8 mouse cellular contexts compared by ENCODE assay signal in the genomic region with DNA sequence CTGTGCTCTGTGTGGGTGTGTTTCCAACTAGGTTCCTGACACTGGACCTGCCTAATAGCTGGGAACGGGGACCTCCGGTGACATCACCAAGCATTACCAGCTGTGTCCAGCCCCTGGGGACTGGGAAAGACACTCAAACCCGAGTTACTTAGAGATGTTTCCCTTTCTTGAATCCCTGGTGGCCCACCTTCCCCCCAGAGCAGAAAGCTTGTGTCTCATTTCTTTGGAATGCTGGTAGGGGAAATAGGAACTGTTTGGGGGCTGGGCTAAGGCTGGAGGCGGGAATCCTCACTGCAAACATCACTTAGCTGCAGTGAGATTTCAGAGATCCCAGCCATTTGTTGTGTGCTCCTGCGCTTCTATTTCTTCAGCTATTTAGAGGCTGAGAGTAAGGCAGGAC. TPM values are rescaled to one million over a fixed set of nuclear protein-coding genes. Genes with fewer than 3 reads are reported as not detected.
A peak's percentile ranks its signal among the peaks of the same experiment; 100 is the strongest.
DNase-seq lines count a peak whose midpoint lies in the region; ATAC-seq and TF ChIP-seq lines count a peak whose summit lies in the region.

No protein-coding gene starts in this region.

- no peak for DNase-seq in kidney, adult 8-10 months
- no peak for DNase-seq in midbrain, postnatal 0 days (ENCODE audit: low spot score)
- DNase-seq in cerebellum, postnatal 25 days = no peak
- DNase-seq in adrenal gland, adult 2 months = no peak
- DNase-seq in layer of hippocampus, adult 8-10 months (ENCODE audit: low spot score in 2 of 2) = no peak

- H3K9ac ChIP-seq in kidney, embryonic 15.5 days = peak overlapping the region; percentile 37; the same call in 1 of the 2 replicates
- H3K9ac ChIP-seq in embryonic facial prominence, embryonic 12.5 days = peak overlapping the region; percentile 39; the same call in 1 of the 2 replicates
- no peak overlapping the region for H3K9ac ChIP-seq in hindbrain, embryonic 16.5 days (ENCODE audit: low read depth, low read length)
- H3K9ac ChIP-seq in midbrain, postnatal 0 days (replicated peaks; ENCODE audit: low read length, poor library complexity, severe bottlenecking) = no peak overlapping the region

- no peaks in the 10 kb centered on the region for H3K36me3 ChIP-seq in kidney, embryonic 15.5 days
- H3K36me3 ChIP-seq in embryonic facial prominence, embryonic 12.5 days = no peaks in the 10 kb centered on the region
- no peaks in the 10 kb centered on the region for H3K36me3 ChIP-seq in hindbrain, embryonic 16.5 days (ENCODE audit: control insufficient read depth, insufficient read depth, low read length)
- H3K36me3 ChIP-seq in midbrain, postnatal 0 days (ENCODE audit: insufficient read depth, low read length) = no peaks in the 10 kb centered on the region

- H3K27me3 ChIP-seq in kidney, embryonic 15.5 days = no peaks in the 10 kb centered on the region
- no peaks in the 10 kb centered on the region for H3K27me3 ChIP-seq in embryonic facial prominence, embryonic 12.5 days
- peaks cover 3% of the 10 kb centered on the region; the same call in 1 of the 2 replicates for H3K27me3 ChIP-seq in hindbrain, embryonic 16.5 days (replicated peaks; ENCODE audit: control insufficient read depth, insufficient read depth, low read length)
- peaks cover 4% of the 10 kb centered on the region; the same call in 1 of the 2 replicates for H3K27me3 ChIP-seq in midbrain, postnatal 0 days (ENCODE audit: insufficient read depth, low read length)

- H3K27ac ChIP-seq in kidney, embryonic 15.5 days = peak overlapping the region; percentile 65
- H3K27ac ChIP-seq in embryonic facial prominence, embryonic 12.5 days = peak overlapping the region; percentile 47
- H3K27ac ChIP-seq in hindbrain, embryonic 16.5 days (ENCODE audit: low read depth, low read length) = no peak overlapping the region
- no peak overlapping the region for H3K27ac ChIP-seq in midbrain, postnatal 0 days (ENCODE audit: low read depth, low read length)

- peaks cover 29% of the 10 kb centered on the region for H3K4me1 ChIP-seq in kidney, embryonic 15.5 days
- peaks cover 22% of the 10 kb centered on the region for H3K4me1 ChIP-seq in embryonic facial prominence, embryonic 12.5 days
- peaks cover 12% of the 10 kb centered on the region for H3K4me1 ChIP-seq in hindbrain, embryonic 16.5 days (ENCODE audit: control insufficient read depth, insufficient read depth, low read depth, low read length)
- H3K4me1 ChIP-seq in midbrain, postnatal 0 days (ENCODE audit: insufficient read depth, low read length) = peaks cover 3% of the 10 kb centered on the region; the same call in 1 of the 2 replicates

- H3K9me3 ChIP-seq in kidney, embryonic 15.5 days (replicated peaks) = 0 out of 2 replicates have a peak, but pooled peaks cover 3% of the 10 kb centered on the region
- H3K9me3 ChIP-seq in embryonic facial prominence, embryonic 12.5 days = no peaks in the 10 kb centered on the region
- peaks cover 3% of the 10 kb centered on the region; the same call in 1 of the 2 replicates for H3K9me3 ChIP-seq in hindbrain, embryonic 16.5 days (ENCODE audit: control insufficient read depth, low read length)
- 0 out of 2 replicates have a peak, but pooled peaks cover 6% of the 10 kb centered on the region for H3K9me3 ChIP-seq in midbrain, postnatal 0 days (ENCODE audit: low read length)

- peak overlapping the region; percentile 91 for H3K4me2 ChIP-seq in kidney, embryonic 15.5 days
- H3K4me2 ChIP-seq in embryonic facial prominence, embryonic 12.5 days (replicated peaks) = peak overlapping the region; percentile 55
- peak overlapping the region; percentile 54 for H3K4me2 ChIP-seq in hindbrain, embryonic 16.5 days (ENCODE audit: low read length)
- peak overlapping the region; percentile 40; the same call in 1 of the 2 replicates for H3K4me2 ChIP-seq in midbrain, postnatal 0 days (ENCODE audit: low read depth, low read length, poor library complexity, severe bottlenecking)

- peak; percentile 5; the same call in 1 of the 2 replicates for ATAC-seq in kidney, embryonic 15.5 days (replicated peaks; ENCODE audit: low FRiP score)
- ATAC-seq in embryonic facial prominence, embryonic 12.5 days (ENCODE audit: insufficient number of reproducible peaks, insufficient read depth, low FRiP score, low TSS enrichment) = no peak
- no peak for ATAC-seq in hindbrain, embryonic 16.5 days
- ATAC-seq in midbrain, postnatal 0 days (ENCODE audit: low FRiP score) = no peak

- H3K4me3 ChIP-seq in kidney, embryonic 15.5 days (replicated peaks) = peak overlapping the region; percentile 47
- H3K4me3 ChIP-seq in embryonic facial prominence, embryonic 12.5 days = peak overlapping the region; percentile 30
- H3K4me3 ChIP-seq in hindbrain, embryonic 16.5 days (ENCODE audit: low read length) = peak overlapping the region; percentile 26
- no peak overlapping the region for H3K4me3 ChIP-seq in midbrain, postnatal 0 days (ENCODE audit: low read depth, low read length)

- no peak for TF ChIP-seq CTCF in midbrain, postnatal 0 days (IDR thresholded peaks at IDR 0.05)

- WGBS in kidney, embryonic 15.5 days = 4% methylated on average over 5 of the region's 5 CpGs
- 3% methylated on average over 5 of the region's 5 CpGs for WGBS in embryonic facial prominence, embryonic 12.5 days
- 17% methylated on average over 5 of the region's 5 CpGs for WGBS in hindbrain, embryonic 16.5 days
- WGBS in midbrain, postnatal 0 days = 22% methylated on average over 5 of the region's 5 CpGs

RNA-seq across cellular contexts. Expression of a gene that starts 4.1 kb away (rescaled TPM):
- 332 and 351 TPM in 2 replicates for polyA plus RNA-seq in kidney, embryonic 15.5 days (2015; fragmentation: Nextera tagmentation; extraction: Ambion mirVana)
- 335 and 342 TPM in 2 replicates for polyA plus RNA-seq in embryonic facial prominence, embryonic 12.5 days (2016; fragmentation: Nextera tagmentation; extraction: Ambion mirVana)
- 204 and 211 TPM in 2 replicates for polyA plus RNA-seq in hindbrain, embryonic 16.5 days (2015; fragmentation: Nextera tagmentation; extraction: Ambion mirVana)
- total RNA-seq in midbrain, postnatal 0 days (2014; rRNA removed) = 29.0 and 37.7 TPM in 2 replicates
- 179 and 186 TPM in 2 replicates for polyA plus RNA-seq in midbrain, postnatal 0 days (2015; fragmentation: Nextera tagmentation; extraction: Ambion mirVana)
- total RNA-seq in adrenal gland, adult 2 months (2021) = 100 to 1,000 TPM; 179 to 202 TPM
- polyA plus RNA-seq in adrenal gland, adult 2 months (2012; rRNA removed) = 58.3 and 59.0 TPM in 2 replicates
- 100 to 1,000 TPM; 116 to 151 (median 131) TPM for total RNA-seq in layer of hippocampus, adult 8-10 months (2022)

RNA-seq across cellular contexts. Expression of a gene that starts 11.7 kb away (rescaled TPM):
- 12.6 and 12.7 TPM in 2 replicates for polyA plus RNA-seq in kidney, embryonic 15.5 days (2015; fragmentation: Nextera tagmentation; extraction: Ambion mirVana)
- polyA plus RNA-seq in embryonic facial prominence, embryonic 12.5 days (2016; fragmentation: Nextera tagmentation; extraction: Ambion mirVana) = 5.6 and 7.2 TPM in 2 replicates
- 47.7 and 50.5 TPM in 2 replicates for polyA plus RNA-seq in hindbrain, embryonic 16.5 days (2015; fragmentation: Nextera tagmentation; extraction: Ambion mirVana)
- 40.7 and 46.5 TPM in 2 replicates for total RNA-seq in midbrain, postnatal 0 days (2014; rRNA removed)
- 59.8 and 63.8 TPM in 2 replicates for polyA plus RNA-seq in midbrain, postnatal 0 days (2015; fragmentation: Nextera tagmentation; extraction: Ambion mirVana)
- total RNA-seq in adrenal gland, adult 2 months (2021) = 10 to 100 TPM in 1 of 2 experiments, 1 to 10 TPM in 1; 8.8 to 17.7 TPM
- polyA plus RNA-seq in adrenal gland, adult 2 months (2012; rRNA removed) = 13.2 and 15.6 TPM in 2 replicates
- 10 to 100 TPM; 86.6 to 99.1 (median 93.6) TPM for total RNA-seq in layer of hippocampus, adult 8-10 months (2022)

RNA-seq across cellular contexts. Expression of a gene that starts 22.8 kb away (rescaled TPM):
- polyA plus RNA-seq in kidney, embryonic 15.5 days (2015; fragmentation: Nextera tagmentation; extraction: Ambion mirVana) = 12.7 and 15.5 TPM in 2 replicates
- 13.9 and 17.4 TPM in 2 replicates for polyA plus RNA-seq in embryonic facial prominence, embryonic 12.5 days (2016; fragmentation: Nextera tagmentation; extraction: Ambion mirVana)
- polyA plus RNA-seq in hindbrain, embryonic 16.5 days (2015; fragmentation: Nextera tagmentation; extraction: Ambion mirVana) = 9.5 and 10.5 TPM in 2 replicates
- 9.8 and 9.9 TPM in 2 replicates for total RNA-seq in midbrain, postnatal 0 days (2014; rRNA removed)
- polyA plus RNA-seq in midbrain, postnatal 0 days (2015; fragmentation: Nextera tagmentation; extraction: Ambion mirVana) = 4.8 and 5.4 TPM in 2 replicates
- 10 to 100 TPM; 12.7 to 14.6 TPM for total RNA-seq in adrenal gland, adult 2 months (2021)
- polyA plus RNA-seq in adrenal gland, adult 2 months (2012; rRNA removed) = 23.5 and 25.8 TPM in 2 replicates
- 10 to 100 TPM; 17.1 to 20.7 (median 18.7) TPM for total RNA-seq in layer of hippocampus, adult 8-10 months (2022)

Comparison
In these comparisons a context has a peak if more than half of its experiments do, and no peak if none do; other contexts are left out.
1. H3K27ac ChIP-seq: peak in kidney, embryonic 15.5 days (single experiment) and embryonic facial prominence, embryonic 12.5 days (single experiment); none in hindbrain, embryonic 16.5 days (single experiment) and midbrain, postnatal 0 days (single experiment).
2. H3K4me2 ChIP-seq: peak in every context shown above with its lines; median percentile 91 in kidney, embryonic 15.5 days; 55 in embryonic facial prominence, embryonic 12.5 days; 54 in hindbrain, embryonic 16.5 days; 40 in midbrain, postnatal 0 days.
3. H3K9ac ChIP-seq: peak in kidney, embryonic 15.5 days (single experiment) and embryonic facial prominence, embryonic 12.5 days (single experiment); none in hindbrain, embryonic 16.5 days (single experiment) and midbrain, postnatal 0 days (single experiment).